Mouse (Mus musculus) urinary bladder, postnatal 14 days (tissue): ENCODE measurements around the gene Galntl6.
A peak's percentile ranks its signal among the peaks of the same experiment; 100 is the strongest.
"Not testable (repeated sequence)": the region's sequence is repeated elsewhere in the genome, so short reads cannot be mapped to it uniquely, and the experiment has no call there.

Source experiments
- DNase-seq: peaks from one replicate; pipeline ENCODE4 v3.0.0; 2021; ENCODE audit warnings: low spot score

The Galntl6 gene

GRCm38 (mm10) chr8:57765726-57766351, 1146.6 kb downstream of the Galntl6 start:
- DNase-seq: no peak

GRCm38 (mm10) chr8:57765192-57765591, 1147.2 kb downstream of the Galntl6 start:
- DNase-seq: no peak

- DNase-seq: not testable (repeated sequence)
These were observed 1149.8 kb downstream of the Galntl6 start for GRCm38 (mm10) chr8:57762622-57763021.

- DNase-seq: no peak
These were observed 1151.5 kb downstream of the Galntl6 start for GRCm38 (mm10) chr8:57760921-57761320.

- DNase-seq: no peak
These were observed 1153.6 kb downstream of the Galntl6 start for GRCm38 (mm10) chr8:57758857-57759256.

- no peak for DNase-seq
These were observed 1155.0 kb downstream of the Galntl6 start for GRCm38 (mm10) chr8:57757476-57757875.

- DNase-seq: no peak
These were observed 1158.4 kb downstream of the Galntl6 start for GRCm38 (mm10) chr8:57754066-57754465.

- no peak for DNase-seq
These were observed 1168.8 kb downstream of the Galntl6 start for GRCm38 (mm10) chr8:57743636-57744035.

- peak; percentile 65 for DNase-seq
These were observed 1170.5 kb downstream of the Galntl6 start for GRCm38 (mm10) chr8:57741983-57742382.

- DNase-seq: peak; percentile 72
These were observed 1171.1 kb downstream of the Galntl6 start for GRCm38 (mm10) chr8:57741309-57741708.

- DNase-seq: no peak
These were observed 1175.2 kb downstream of the Galntl6 start for GRCm38 (mm10) chr8:57737281-57737680.

GRCm38 (mm10) chr8:57732795-57733194, 1179.6 kb downstream of the Galntl6 start:
- DNase-seq: peak; percentile 9

GRCm38 (mm10) chr8:57731666-57732065, 1180.8 kb downstream of the Galntl6 start:
- no peak for DNase-seq

- DNase-seq: no peak
These were observed 1184.2 kb downstream of the Galntl6 start for GRCm38 (mm10) chr8:57728276-57728675.

GRCm38 (mm10) chr8:57724843-57725627, 1187.4 kb downstream of the Galntl6 start:
- no peak for DNase-seq
